Mouse (Mus musculus) neural tube, embryonic 14.5 days (tissue): Measurements from ENCODE around the gene Rcbtb2. TPM values are rescaled to one million over a fixed set of nuclear protein-coding genes. Genes with fewer than 3 reads are reported as not detected.

Source experiments
- ATAC-seq: fragments of 200-750 bp; cut with Nextera tagmentation; 2 replicates; pipeline ENCODE4 v1.8.0; 2017; ENCODE audit warnings: low read depth, mild to moderate bottlenecking, moderate TSS enrichment, moderate library complexity
- H3K27ac ChIP-seq: fragments of 300-500 bp; sonication (generic); 2 replicates; pipeline ENCODE4 v1.5.1; 2014; ENCODE audit warnings: low read depth, mild to moderate bottlenecking, control low read depth, low read length, moderate library complexity, mixed read lengths
- H3K27me3 ChIP-seq: fragments of 300-500 bp; sonication (generic); 2 replicates; pipeline ENCODE4 v1.6.1; 2014; ENCODE audit warnings: low read length; ENCODE audit not compliant: control insufficient read depth, insufficient read depth
- H3K36me3 ChIP-seq: fragments of 300-500 bp; sonication (generic); 2 replicates; pipeline ENCODE4 v1.6.1; 2014; ENCODE audit warnings: low read length, mixed read lengths; ENCODE audit not compliant: control insufficient read depth, insufficient read depth
- H3K4me1 ChIP-seq: fragments of 300-500 bp; sonication (generic); 2 replicates; pipeline ENCODE4 v1.6.1; 2014; ENCODE audit warnings: low read length; ENCODE audit not compliant: control insufficient read depth, insufficient read depth
- H3K4me2 ChIP-seq: fragments of 300-500 bp; sonication (generic); 2 replicates; pipeline ENCODE4 v1.6.1; 2014; ENCODE audit warnings: mild to moderate bottlenecking, low read depth, low read length, control low read depth
- H3K4me3 ChIP-seq: fragments of 300-500 bp; sonication (generic); 2 replicates; pipeline ENCODE4 v1.5.1; 2014; ENCODE audit warnings: low read depth, low read length, control low read depth, mixed read lengths
- H3K9ac ChIP-seq: fragments of 300-500 bp; sonication (generic); replicated peaks from 2 replicates; pipeline ENCODE4 v1.6.1; 2014; ENCODE audit warnings: low read depth, mild to moderate bottlenecking, control low read depth, low read length, mixed read lengths
- H3K9me3 ChIP-seq: fragments of 300-500 bp; sonication (generic); 2 replicates; pipeline ENCODE4 v1.6.1; 2016; ENCODE audit warnings: low read length; ENCODE audit not compliant: control insufficient read depth
- WGBS: fragments of 180-500 bp; shearing (Covaris S2); extraction: QIAGEN DNeasy Blood & Tissue Kit; methylation state at CpG from one replicate; pipeline ENCODE4 v1.1.7; 2014; 5-methylcytosine and 5-hydroxymethylcytosine counted together
- polyA plus RNA-seq: library from polyadenylated mRNA; unstranded; fragments of >200 nt; fragmentation: Nextera tagmentation; extraction: Ambion mirVana; gene quantifications from 2 replicates; pipeline ENCODE4 v1.2.1, GENCODE M21; 2014

Rcbtb2 gene
- polyA plus RNA-seq, 1 experiment from 2014 or later, result 61.2 TPM

DNA sequence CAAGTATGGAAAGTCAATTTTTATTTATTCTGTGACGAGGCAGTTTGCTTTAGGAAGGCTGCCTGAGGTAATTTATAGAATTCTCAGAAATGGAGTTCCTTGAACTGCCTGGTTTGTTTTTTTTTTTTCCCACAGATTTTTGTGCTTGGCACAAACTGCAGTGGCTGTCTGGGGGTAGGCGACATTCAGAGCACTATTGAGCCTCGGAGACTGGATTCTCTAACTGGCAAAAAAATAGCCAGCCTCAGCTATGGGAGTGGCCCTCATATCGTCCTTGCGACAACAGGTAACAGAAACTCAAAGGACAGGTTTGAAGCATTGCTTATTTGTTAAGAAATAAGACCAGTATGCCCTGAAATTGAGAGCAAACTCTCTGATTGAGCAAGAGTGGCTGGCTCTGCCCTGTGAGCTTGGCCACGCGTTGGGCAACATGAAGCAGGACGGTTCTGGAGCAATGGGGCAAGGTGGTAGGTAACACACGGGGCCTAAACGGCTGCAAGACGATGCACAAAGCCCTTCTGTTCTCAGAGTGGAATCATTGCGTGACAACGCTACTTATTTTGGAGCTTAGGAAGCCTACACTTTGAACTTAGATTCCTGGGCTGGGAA is 39.5 kb downstream of the Rcbtb2 start:
- H3K27me3 ChIP-seq, result no peaks in the 10 kb centered on the region
- no peak overlapping the region for H3K27ac ChIP-seq
- peaks cover 25% of the 10 kb centered on the region; the same call in 1 of the 2 replicates for H3K36me3 ChIP-seq
- H3K9ac ChIP-seq, result no peak overlapping the region
- no peak for ATAC-seq
- H3K4me3 ChIP-seq, result no peak overlapping the region
- WGBS, result 92% methylated on average over 13 of the region's 13 CpGs
- no peak overlapping the region for H3K4me2 ChIP-seq
- H3K9me3 ChIP-seq, result no peaks in the 10 kb centered on the region
- no peaks in the 10 kb centered on the region for H3K4me1 ChIP-seq

DNA sequence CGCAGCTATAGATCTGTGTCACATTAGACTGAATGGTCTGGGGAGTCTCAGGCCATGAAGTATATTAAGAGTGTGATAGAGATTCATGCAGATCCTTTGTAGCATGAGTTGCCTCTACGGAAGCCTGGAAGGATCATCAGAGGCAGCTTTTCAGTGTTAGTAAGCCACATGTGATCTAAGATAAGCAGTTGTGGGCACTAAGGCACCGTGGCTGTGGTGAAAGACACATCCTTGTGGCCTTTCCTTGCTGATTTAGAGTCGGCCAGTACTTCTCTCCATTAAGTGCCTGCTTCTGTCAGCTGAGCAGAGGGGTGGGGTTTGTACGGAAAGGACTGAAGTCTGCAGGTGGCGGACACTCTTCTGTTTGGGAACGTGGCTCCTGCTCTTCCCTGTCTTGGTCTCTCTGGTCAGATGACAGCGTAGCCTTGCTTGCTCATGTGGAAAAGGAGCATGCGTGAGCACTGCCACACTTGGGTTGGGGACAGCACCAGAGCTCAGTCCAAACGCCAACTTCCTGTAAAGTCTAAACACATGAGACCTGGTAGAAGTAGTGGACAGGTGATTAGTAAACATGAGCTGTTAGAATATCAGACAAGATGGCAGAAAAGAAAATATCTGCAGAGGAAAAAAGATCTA is 40.6 kb downstream of the Rcbtb2 start:
- no peak overlapping the region for H3K4me3 ChIP-seq
- no peaks in the 10 kb centered on the region for H3K9me3 ChIP-seq
- ATAC-seq, result no peak
- no peak overlapping the region for H3K27ac ChIP-seq
- peaks cover 31% of the 10 kb centered on the region for H3K36me3 ChIP-seq
- no peak overlapping the region for H3K9ac ChIP-seq
- no peaks in the 10 kb centered on the region for H3K4me1 ChIP-seq
- no peak overlapping the region for H3K4me2 ChIP-seq
- H3K27me3 ChIP-seq, result no peaks in the 10 kb centered on the region
- 92% methylated on average over 10 of the region's 10 CpGs for WGBS

DNA sequence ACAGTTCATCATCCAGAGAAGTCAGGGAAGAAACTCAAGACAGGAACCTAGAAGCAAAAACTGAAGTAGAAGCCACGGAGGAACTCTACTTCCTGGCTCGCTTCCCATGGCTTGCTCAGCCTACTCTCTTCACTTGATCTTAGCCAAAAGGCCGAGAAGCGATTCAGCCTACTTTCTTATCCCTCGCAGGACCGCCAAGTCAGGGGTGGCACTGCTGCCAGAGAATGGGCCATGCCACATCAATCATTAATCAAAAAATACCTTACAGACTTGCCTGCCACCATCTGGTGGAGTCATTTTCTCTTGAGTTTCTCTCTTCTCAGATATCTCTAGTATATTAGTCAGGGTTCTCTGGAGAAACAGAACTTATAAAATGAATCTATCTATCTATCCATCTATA is 42.3 kb downstream of the Rcbtb2 start:
- Histone ChIP-seq H3K4me1 (no peaks in the 10 kb centered on the region), H3K27me3 (no peaks in the 10 kb centered on the region), H3K36me3 (peaks cover 31% of the 10 kb centered on the region), H3K9ac (no peak overlapping the region), H3K9me3 (no peaks in the 10 kb centered on the region), H3K4me3 (no peak overlapping the region), H3K27ac (no peak overlapping the region), H3K4me2 (no peak overlapping the region)
- 96% methylated on average over 6 of the region's 6 CpGs for WGBS
- no peak for ATAC-seq

DNA sequence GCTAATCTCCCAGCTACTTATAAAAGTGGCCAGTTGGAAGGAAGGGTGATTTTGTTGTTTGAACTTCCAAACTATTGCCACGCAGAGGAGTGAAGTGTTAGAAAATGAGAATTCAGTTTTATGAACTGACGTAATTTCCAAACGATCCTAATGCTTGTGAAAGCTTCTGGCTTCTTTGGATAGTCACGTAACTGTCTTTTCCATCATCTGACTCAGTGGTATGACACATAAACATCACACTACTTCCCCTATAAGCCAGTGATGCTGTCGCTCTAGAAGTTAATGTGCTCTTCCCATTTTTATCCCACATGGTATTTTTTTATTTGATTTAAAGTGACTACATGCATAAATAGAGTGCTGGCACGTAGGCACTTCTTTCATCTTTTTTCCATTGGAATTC is 45.8 kb downstream of the Rcbtb2 start:
- Histone ChIP-seq H3K4me3 (no peak overlapping the region), H3K27ac (no peak overlapping the region), H3K9ac (no peak overlapping the region), H3K4me1 (no peaks in the 10 kb centered on the region), H3K4me2 (no peak overlapping the region), H3K9me3 (no peaks in the 10 kb centered on the region), H3K27me3 (no peaks in the 10 kb centered on the region), H3K36me3 (peaks cover 25% of the 10 kb centered on the region)
- WGBS, result 95% methylated on average over 6 of the region's 6 CpGs
- ATAC-seq, result no peak

DNA sequence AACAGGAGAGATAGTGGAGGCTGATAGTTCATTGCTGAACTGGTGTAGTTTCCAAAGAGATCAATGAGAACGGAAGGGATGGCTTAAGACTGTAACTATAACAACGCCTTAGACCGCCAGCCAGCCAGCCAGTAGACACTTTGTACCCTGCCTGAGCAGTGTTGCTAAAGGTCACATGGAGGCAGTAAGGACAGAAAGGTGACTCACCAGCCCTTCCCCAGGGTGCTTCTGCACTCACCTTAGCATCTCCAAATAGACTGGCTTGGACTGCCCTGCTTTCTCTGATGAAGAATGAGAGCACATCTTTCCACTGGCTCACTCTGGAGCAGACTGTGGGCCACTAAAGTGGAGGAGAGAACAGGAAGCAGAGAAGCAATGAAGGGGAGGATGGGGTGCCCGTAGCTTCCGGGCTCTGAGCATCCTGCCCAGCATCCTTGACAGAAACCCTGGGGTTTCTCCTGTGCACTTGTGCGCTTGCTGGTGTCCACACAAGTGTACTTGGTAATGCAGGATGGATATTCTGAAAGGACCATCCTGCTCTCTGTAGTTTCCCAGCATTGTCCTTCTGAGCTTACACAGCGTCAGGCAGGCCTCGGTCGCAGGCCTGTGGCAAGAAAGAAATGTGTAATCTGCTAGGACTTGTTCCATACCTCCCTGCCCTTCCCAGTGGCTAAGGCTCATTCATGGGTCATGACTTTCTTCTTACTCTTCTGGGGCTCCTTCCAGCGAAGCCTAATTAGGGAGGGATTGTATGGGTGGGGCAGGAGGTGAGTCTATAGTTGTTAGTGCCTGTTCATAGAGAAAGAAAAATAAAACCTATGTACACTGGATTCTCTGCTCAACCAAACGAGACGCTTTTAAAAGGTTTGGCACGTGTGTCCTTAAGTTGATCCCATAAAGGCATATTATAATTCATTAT is 47.3 kb downstream of the Rcbtb2 start:
- H3K4me3 ChIP-seq, result no peak overlapping the region
- 89% methylated on average over 13 of the region's 13 CpGs for WGBS
- H3K4me1 ChIP-seq, result no peaks in the 10 kb centered on the region
- peaks cover 27% of the 10 kb centered on the region for H3K36me3 ChIP-seq
- no peaks in the 10 kb centered on the region for H3K27me3 ChIP-seq
- ATAC-seq, result no peak
- H3K9me3 ChIP-seq, result no peaks in the 10 kb centered on the region
- no peak overlapping the region for H3K9ac ChIP-seq
- H3K27ac ChIP-seq, result no peak overlapping the region
- no peak overlapping the region for H3K4me2 ChIP-seq

DNA sequence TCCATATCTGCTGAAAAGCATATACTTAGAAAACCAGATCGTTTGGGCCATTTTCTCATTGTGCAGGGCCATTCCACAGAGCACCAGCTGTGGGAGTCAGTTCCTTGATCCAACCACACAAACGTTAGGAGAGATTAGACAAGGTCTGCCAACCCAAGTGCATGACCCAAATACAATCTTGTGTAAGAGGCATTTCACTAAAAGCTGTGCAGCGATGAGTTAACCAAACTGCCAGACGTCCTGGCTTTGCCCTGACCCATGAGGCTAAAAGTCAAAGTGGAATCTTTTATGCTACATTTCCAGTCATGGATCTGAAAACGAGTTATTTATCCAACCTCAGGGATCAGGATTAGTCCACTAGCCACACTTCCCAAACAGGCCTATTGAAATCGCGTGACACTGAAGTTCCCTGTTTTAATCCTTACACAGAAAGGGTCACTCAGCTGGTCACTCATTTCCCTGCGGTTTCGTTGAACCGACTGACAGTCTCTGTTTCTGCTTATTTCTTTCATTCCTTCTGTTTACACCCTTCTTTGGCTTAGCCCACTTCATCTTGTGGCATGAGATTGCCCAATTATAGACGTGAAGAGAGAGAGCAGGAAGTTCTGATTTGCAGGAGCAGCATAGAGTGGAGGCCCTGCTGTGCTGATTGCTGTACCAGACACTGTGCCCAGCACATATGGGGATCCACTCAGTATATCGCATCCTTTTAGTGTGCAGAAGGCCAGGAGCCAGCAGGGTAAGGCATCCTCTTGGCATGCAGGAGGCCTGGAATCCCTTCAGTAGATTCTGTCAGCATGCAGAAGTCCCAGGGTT is 49.6 kb downstream of the Rcbtb2 start:
- ATAC-seq, result no peak

DNA sequence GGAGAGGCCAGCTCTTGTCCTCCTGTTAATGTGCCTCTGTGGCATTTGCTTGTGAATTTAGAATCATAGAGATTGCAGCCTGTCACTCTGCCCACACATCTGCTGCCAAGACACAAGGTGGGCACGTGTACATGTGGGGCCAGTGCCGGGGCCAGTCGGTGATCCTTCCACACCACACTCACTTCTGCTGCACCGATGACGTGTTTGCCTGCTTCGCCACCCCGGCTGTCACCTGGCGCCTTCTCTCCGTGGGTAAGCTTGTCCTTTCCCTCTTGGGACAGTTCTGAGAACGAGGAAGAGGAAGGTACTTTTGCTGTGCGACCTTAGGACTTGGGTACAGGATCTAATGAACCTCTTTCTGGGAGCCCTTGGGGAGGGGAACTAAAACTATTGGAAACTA is 50.8 kb downstream of the Rcbtb2 start:
- Histone ChIP-seq H3K27me3 (no peaks in the 10 kb centered on the region), H3K4me1 (no peaks in the 10 kb centered on the region), H3K9ac (no peak overlapping the region), H3K36me3 (peaks cover 16% of the 10 kb centered on the region), H3K27ac (no peak overlapping the region), H3K4me2 (no peak overlapping the region), H3K4me3 (no peak overlapping the region), H3K9me3 (no peaks in the 10 kb centered on the region)
- 90% methylated on average over 11 of the region's 11 CpGs for WGBS
- no peak for ATAC-seq

More for the DNA sequence above, 49.6 kb downstream of the Rcbtb2 start:
- Histone ChIP-seq H3K27me3 (no peaks in the 10 kb centered on the region), H3K4me1 (no peaks in the 10 kb centered on the region), H3K9me3 (no peaks in the 10 kb centered on the region), H3K36me3 (peaks cover 23% of the 10 kb centered on the region), H3K4me2 (no peak overlapping the region), H3K4me3 (no peak overlapping the region), H3K27ac (no peak overlapping the region), H3K9ac (no peak overlapping the region)
- 80% methylated on average over 12 of the region's 12 CpGs for WGBS

DNA sequence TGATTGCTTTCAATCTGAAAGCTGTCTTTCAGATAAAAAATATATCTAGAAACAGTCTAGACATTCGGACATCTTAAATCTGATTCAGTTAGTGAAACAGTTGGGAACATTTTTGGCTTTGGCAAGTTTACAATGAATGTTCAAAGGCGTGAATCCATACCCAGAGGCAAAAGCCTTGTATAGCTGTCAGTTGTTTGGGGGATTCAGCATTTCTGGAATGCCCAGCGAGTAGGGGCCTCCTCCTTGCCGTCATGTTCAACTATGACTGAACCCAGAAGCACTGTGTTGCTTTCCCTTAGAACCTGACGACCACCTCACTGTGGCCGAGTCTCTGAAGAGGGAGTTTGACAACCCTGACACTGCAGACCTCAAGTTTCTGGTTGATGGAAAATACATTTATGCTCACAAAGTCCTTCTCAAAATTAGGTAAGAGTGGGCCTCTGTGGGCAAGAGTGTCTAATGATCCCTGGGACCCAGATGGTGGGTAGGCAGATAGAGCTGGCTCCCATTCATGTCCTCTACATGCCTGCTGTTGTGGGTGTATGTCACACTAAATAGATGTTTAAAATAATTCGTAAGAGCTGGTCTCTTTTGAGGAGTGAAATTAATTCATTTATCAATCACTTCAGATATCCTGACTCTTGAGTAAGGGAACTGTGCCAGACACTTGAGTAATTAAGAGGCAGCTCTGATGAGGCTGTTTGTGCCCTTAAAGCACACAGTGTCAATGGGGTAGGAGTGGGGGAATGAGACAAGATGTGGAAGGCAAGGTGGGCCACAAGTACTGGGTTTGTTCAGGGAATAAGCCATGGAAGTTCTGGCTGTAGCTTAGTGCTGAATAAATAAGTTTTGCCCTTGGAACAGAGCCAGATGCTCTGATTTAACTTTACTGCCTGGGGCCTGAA is 51.5 kb downstream of the Rcbtb2 start:
- 78% methylated on average over 7 of the region's 7 CpGs for WGBS
- H3K4me1 ChIP-seq, result no peaks in the 10 kb centered on the region
- no peaks in the 10 kb centered on the region for H3K9me3 ChIP-seq
- H3K4me3 ChIP-seq, result no peak overlapping the region
- peaks cover 16% of the 10 kb centered on the region for H3K36me3 ChIP-seq
- no peak overlapping the region for H3K9ac ChIP-seq
- ATAC-seq, result no peak
- no peaks in the 10 kb centered on the region for H3K27me3 ChIP-seq
- H3K27ac ChIP-seq, result no peak overlapping the region
- H3K4me2 ChIP-seq, result no peak overlapping the region
